Mouse (Mus musculus) limb, embryonic 14.5 days (tissue): Measurements from ENCODE around the gene Ndufb5. TPM values are rescaled to one million over a fixed set of nuclear protein-coding genes. Genes with fewer than 3 reads are reported as not detected.

ENCODE experiments used
- ATAC-seq: fragments of 200-750 bp; cut with Nextera tagmentation; 2 replicates; pipeline ENCODE4 v1.8.0; 2017; ENCODE audit warnings: low read depth, moderate number of reproducible peaks, moderate TSS enrichment; ENCODE audit not compliant: low FRiP score
- DNase-seq: peaks from one replicate; pipeline ENCODE4 v3.0.0-alpha.2; 2015; ENCODE audit warnings: low spot score
- H3K27ac ChIP-seq: fragments of 300-500 bp; sonication (generic); replicated peaks from 2 replicates; pipeline ENCODE4 v1.5.1; 2014; ENCODE audit warnings: low read depth, mild to moderate bottlenecking, low read length, moderate library complexity, mixed read lengths
- H3K27me3 ChIP-seq: fragments of 300-500 bp; sonication (generic); 2 replicates; pipeline ENCODE4 v1.6.1; 2014; ENCODE audit warnings: low read length, mixed read lengths; ENCODE audit not compliant: control insufficient read depth, insufficient read depth
- H3K36me3 ChIP-seq: fragments of 300-500 bp; sonication (generic); 2 replicates; pipeline ENCODE4 v1.6.1; 2014; ENCODE audit warnings: mild to moderate bottlenecking, low read length, moderate library complexity, mixed read lengths; ENCODE audit not compliant: control insufficient read depth, insufficient read depth
- H3K4me1 ChIP-seq: fragments of 300-500 bp; sonication (generic); 2 replicates; pipeline ENCODE4 v1.6.1; 2014; ENCODE audit warnings: antibody characterized with exemption, low read length, mixed read lengths; ENCODE audit not compliant: control insufficient read depth, insufficient read depth
- H3K4me2 ChIP-seq: fragments of 300-500 bp; sonication (generic); replicated peaks from 2 replicates; pipeline ENCODE4 v1.6.1; 2014; ENCODE audit warnings: low read depth, mild to moderate bottlenecking, low read length, moderate library complexity; ENCODE audit not compliant: severe bottlenecking
- H3K4me3 ChIP-seq: fragments of 300-500 bp; sonication (generic); replicated peaks from 2 replicates; pipeline ENCODE4 v1.5.1; 2014; ENCODE audit warnings: low read length
- H3K9ac ChIP-seq: fragments of 300-500 bp; sonication (generic); 2 replicates; pipeline ENCODE4 v1.6.1; 2014; ENCODE audit warnings: mild to moderate bottlenecking, low read depth, low read length, moderate library complexity; ENCODE audit not compliant: severe bottlenecking
- H3K9me3 ChIP-seq: fragments of 300-500 bp; sonication (generic); 2 replicates; pipeline ENCODE4 v1.6.1; 2016; ENCODE audit warnings: low read length; ENCODE audit not compliant: control insufficient read depth
- POLR2A ChIP-seq: fragments of 200-500 bp; IDR thresholded peaks from 2 replicates; pipeline ENCODE4 v1.8.0; 2012; ENCODE audit warnings: inconsistent platforms, mild to moderate bottlenecking, moderate library complexity, borderline replicate concordance; ENCODE audit not compliant: insufficient read depth, insufficient read length; ENCODE audit errors: extremely low read depth
- whole genome bisulfite sequencing: fragments of 180-500 bp; shearing (Covaris S2); extraction: QIAGEN DNeasy Blood & Tissue Kit; methylation state at CpG from one replicate; pipeline ENCODE4 v1.1.7; 2014; 5-methylcytosine and 5-hydroxymethylcytosine counted together
- polyA plus RNA-seq, 2 experiments: library from polyadenylated mRNA; depleted of rRNA in 1 of 2; stranded (reverse) in 1 of 2; unstranded in 1 of 2; fragments of >200 nt; fragmentation: Nextera tagmentation in 1 of 2; extraction: Ambion mirVana in 1 of 2; gene quantifications; 2 replicates each; pipeline versions ENCODE4 v1.2.1 to v1.2.3; 2012 to 2014

Gene Ndufb5
- polyA plus RNA-seq, 2 experiments: 229 to 326 TPM

DNA sequence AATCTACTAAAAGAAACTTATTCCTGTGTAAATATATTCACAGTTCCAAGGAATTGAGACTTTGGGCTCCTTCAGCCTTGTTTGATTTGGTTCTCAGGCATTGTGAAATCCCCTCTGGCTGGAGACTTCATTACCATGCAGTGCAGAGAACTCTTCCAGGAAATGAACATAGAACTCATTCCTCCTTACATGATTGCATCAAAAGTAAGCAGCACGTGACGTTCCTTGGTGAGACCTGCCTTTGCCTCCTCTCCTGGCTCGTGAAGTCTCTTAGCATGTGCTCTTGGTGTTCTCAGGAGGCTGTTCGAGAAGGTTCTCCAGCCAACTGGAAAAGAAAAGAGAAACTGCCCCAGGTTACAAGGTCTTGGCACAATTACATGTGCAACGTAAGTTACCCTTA, 18.5 kb upstream of the Ndufb5 start:
- 87% methylated on average over 5 of the region's 5 CpGs for WGBS
- DNase-seq: no peak
- no peak for TF ChIP-seq POLR2A
- H3K4me1 ChIP-seq: no peaks in the 10 kb centered on the region
- no peak overlapping the region for H3K4me2 ChIP-seq
- no peaks in the 10 kb centered on the region for H3K27me3 ChIP-seq
- no peak overlapping the region for H3K4me3 ChIP-seq
- H3K36me3 ChIP-seq: peaks cover 92% of the 10 kb centered on the region
- no peak for ATAC-seq
- H3K9ac ChIP-seq: no peak overlapping the region
- H3K27ac ChIP-seq: no peak overlapping the region
- no peaks in the 10 kb centered on the region for H3K9me3 ChIP-seq

DNA sequence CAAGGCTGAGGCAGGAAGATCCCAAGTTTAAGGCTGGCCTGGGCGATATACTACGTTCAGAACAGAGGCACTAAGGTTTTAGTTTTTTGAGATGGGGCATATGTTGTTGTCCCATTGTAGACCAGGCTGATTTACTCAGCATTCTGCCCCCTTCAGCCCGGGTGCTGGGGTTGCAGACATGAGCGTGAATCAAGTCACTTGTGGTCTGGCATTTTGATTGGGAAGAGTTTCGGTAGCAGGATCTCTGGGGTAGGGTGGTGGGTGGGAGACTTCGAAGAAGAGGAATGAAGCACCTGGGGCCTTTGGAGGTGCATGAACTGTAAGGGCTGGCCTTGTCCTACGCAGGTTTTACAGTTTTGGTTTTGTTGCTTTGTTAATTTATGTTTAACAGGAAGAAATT, 12.6 kb upstream of the Ndufb5 start:
- peaks cover 85% of the 10 kb centered on the region for H3K36me3 ChIP-seq
- DNase-seq: no peak

GRCm38 (mm10) chr3:32725951-32726350, 10.8 kb upstream of the Ndufb5 start:
- no peaks in the 10 kb centered on the region for H3K27me3 ChIP-seq
- ATAC-seq (no peak), DNase-seq (no peak)
- H3K4me3 ChIP-seq: no peak overlapping the region
- H3K9me3 ChIP-seq: peaks cover 3% of the 10 kb centered on the region; the same call in 1 of the 2 replicates
- H3K27ac ChIP-seq: no peak overlapping the region
- no peak overlapping the region for H3K9ac ChIP-seq
- no peak overlapping the region for H3K4me2 ChIP-seq
- H3K36me3 ChIP-seq: peaks cover 85% of the 10 kb centered on the region
- H3K4me1 ChIP-seq: no peaks in the 10 kb centered on the region
- 81% methylated on average over 5 of the region's 5 CpGs for WGBS
- TF ChIP-seq POLR2A: no peak

More for the DNA sequence above, 12.6 kb upstream of the Ndufb5 start:
- TF ChIP-seq POLR2A: no peak
- Histone ChIP-seq H3K4me1 (no peaks in the 10 kb centered on the region), H3K4me3 (no peak overlapping the region), H3K27me3 (no peaks in the 10 kb centered on the region), H3K9me3 (peaks cover 3% of the 10 kb centered on the region; the same call in 1 of the 2 replicates), H3K9ac (no peak overlapping the region), H3K27ac (no peak overlapping the region), H3K4me2 (no peak overlapping the region)
- ATAC-seq: no peak
- WGBS: 95% methylated on average over 7 of the region's 7 CpGs

DNA sequence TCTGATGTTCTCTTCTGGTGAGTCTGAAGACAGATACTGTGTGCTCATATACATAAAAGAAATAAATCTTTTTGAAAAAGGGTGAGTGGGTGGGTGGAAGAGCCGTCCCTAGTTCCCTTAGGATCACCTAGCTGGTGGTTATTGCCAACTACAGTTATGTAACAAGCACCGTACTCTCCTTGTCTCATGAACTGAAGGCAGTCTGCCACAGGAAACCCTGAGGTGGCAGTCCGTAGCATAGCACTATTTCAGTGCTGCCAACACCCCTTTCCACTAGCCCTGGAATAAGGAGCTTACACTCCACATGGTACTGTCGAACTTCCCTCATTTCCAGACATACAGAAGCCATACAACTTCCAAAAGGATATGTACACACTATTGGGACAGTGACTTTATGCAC, 8.9 kb upstream of the Ndufb5 start:
- Histone ChIP-seq H3K27me3 (no peaks in the 10 kb centered on the region), H3K36me3 (peaks cover 85% of the 10 kb centered on the region), H3K4me1 (no peaks in the 10 kb centered on the region), H3K27ac (no peak overlapping the region), H3K4me3 (no peak overlapping the region), H3K4me2 (no peak overlapping the region), H3K9me3 (peaks cover 3% of the 10 kb centered on the region; the same call in 1 of the 2 replicates), H3K9ac (no peak overlapping the region)
- no peak for TF ChIP-seq POLR2A
- 93% methylated on average over 4 of the region's 4 CpGs for WGBS
- DNase-seq (no peak), ATAC-seq (no peak)

DNA sequence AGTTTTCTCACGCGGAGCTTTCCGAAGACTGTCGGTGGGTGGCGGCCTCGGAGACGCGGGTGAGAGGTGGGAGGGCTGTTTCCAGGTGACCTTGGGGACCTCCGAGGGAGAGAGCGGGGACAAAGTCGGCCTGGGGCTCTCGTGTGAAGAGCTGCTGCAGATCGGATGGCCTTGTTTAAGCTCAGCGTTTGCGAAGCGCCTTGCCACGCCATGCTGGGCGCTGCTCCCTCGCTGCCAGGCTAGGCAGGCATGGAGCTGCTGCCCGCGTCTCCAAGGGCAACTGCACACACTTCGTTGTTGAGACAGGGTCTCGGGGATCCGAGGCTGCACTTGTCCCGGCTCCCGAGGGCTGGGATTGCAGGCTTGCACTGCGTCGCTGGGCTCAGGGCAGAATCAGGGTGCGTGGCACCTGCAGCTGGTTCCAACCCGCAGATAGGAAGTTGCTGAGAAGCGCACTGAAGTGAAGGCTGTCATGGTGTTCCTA, 424 bp downstream of the Ndufb5 start, which contains the start of gene Mrpl47:
Mrpl47 (minus strand) TSS at position 434 of the 484 bp plus-strand sequence.
- H3K4me3 ChIP-seq: peak within 1 kb of the TSS; percentile 86
- H3K9me3 ChIP-seq: no peaks in the 10 kb centered on the region
- H3K27ac ChIP-seq: peak within 1 kb of the TSS; percentile 50; the same call in 1 of the 2 replicates
- H3K9ac ChIP-seq: peak within 1 kb of the TSS; percentile 70
- 3% methylated on average over 31 of the region's 31 CpGs for WGBS
- no peak for TF ChIP-seq POLR2A
- H3K27me3 ChIP-seq: no peaks in the 10 kb centered on the region
- peak; percentile 38 for ATAC-seq
- H3K36me3 ChIP-seq: peaks cover 20% of the 10 kb centered on the region
- H3K4me1 ChIP-seq: peaks cover 7% of the 10 kb centered on the region
- H3K4me2 ChIP-seq: peak within 1 kb of the TSS; percentile 79
- no peak for DNase-seq

- Histone ChIP-seq H3K4me3 (no peak overlapping the region), H3K9ac (no peak overlapping the region), H3K4me1 (peaks cover 7% of the 10 kb centered on the region), H3K27ac (no peak overlapping the region), H3K4me2 (no peak overlapping the region), H3K36me3 (peaks cover 8% of the 10 kb centered on the region), H3K9me3 (no peaks in the 10 kb centered on the region), H3K27me3 (no peaks in the 10 kb centered on the region)
- no peak for TF ChIP-seq POLR2A
- DNase-seq (no peak), ATAC-seq (no peak)
- WGBS: 89% methylated on average over 5 of the region's 5 CpGs
Measured at GRCm38 (mm10) chr3:32738549-32738948, 1.8 kb downstream of the Ndufb5 start.
